Mouse (Mus musculus) embryonic fibroblast, embryonic 13.5 days (primary cell): ENCODE measurements around the gene Zfp146.
"Not testable (repeated sequence)": the region's sequence is repeated elsewhere in the genome, so short reads cannot be mapped to it uniquely, and the experiment has no call there.

Experiments
- CTCF ChIP-seq: IDR thresholded peaks from 2 replicates; pipeline ENCODE4 v1.5.1; 2011; ENCODE audit warnings: mild to moderate bottlenecking, control low read depth, low read length, moderate library complexity, borderline replicate concordance; ENCODE audit not compliant: insufficient read depth
- POLR2A ChIP-seq: IDR thresholded peaks from 2 replicates; pipeline ENCODE4 v1.6.1; 2011; ENCODE audit warnings: low read depth, mild to moderate bottlenecking, control low read depth, low read length, moderate library complexity

GRCm38 (mm10) chr7:30117935-30118334, 51.6 kb downstream of the Zfp146 start:
- not testable (repeated sequence) for TF ChIP-seq CTCF, POLR2A
